In genomic region chr9:92769528-92769927, GRCm38 (mm10) we compare ENCODE assay signal across 8 mouse cellular contexts.
A peak's percentile ranks its signal among the peaks of the same experiment; 100 is the strongest.
DNase-seq lines count a peak whose midpoint lies in the region; ATAC-seq lines count a peak whose summit lies in the region.

No protein-coding gene starts in this region.

- DNase-seq in embryo, embryonic 10 days (ENCODE audit: low spot score): peak; percentile 32
- DNase-seq in embryo, embryonic 11 days: no peak
- peak; percentile 16 for DNase-seq in ovary, postnatal 36 days (ENCODE audit: low spot score)
- no peak for DNase-seq in ovary, adult 18-20 months (ENCODE audit: low spot score)
- DNase-seq in spleen, postnatal 36 days (ENCODE audit: low spot score in 2 of 2): no peak
- no peak for DNase-seq in layer of hippocampus, adult 8-10 months (ENCODE audit: low spot score in 2 of 2)

- peak; percentile 84 for ATAC-seq in common myeloid progenitor, adult 5-6 weeks (replicated peaks; ENCODE audit: low read depth, poor library complexity, severe bottlenecking)
- peak; percentile 92 for ATAC-seq in megakaryocyte progenitor cell, adult 5-6 weeks (replicated peaks; ENCODE audit: poor library complexity)

Comparison
In these comparisons a context has a peak if more than half of its experiments do, and no peak if none do; other contexts are left out.
1. DNase-seq: peak in embryo, embryonic 10 days (single experiment) and ovary, postnatal 36 days (single experiment); none in embryo, embryonic 11 days (single experiment), ovary, adult 18-20 months (single experiment), spleen, postnatal 36 days (0 of 2) and layer of hippocampus, adult 8-10 months (0 of 2).